In the genomic region with DNA sequence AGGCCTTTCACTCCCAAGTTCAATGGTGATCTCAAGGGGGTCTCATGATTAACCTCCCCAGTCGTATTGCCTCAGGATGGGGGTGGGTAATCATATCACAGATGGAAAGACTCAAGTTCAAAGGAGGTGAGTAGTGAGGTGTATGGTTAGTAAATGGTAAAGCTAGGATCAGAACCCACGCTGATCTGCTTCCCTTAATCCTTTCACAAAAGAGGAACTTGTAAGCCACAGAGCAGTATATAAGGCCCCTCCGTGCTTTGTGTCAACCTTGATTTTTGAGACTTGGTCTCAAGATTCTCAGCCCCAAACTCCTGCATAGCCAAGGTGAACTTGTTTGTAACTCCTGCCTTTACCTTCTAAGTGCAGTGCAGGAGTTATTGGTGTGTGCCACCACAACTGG, we compare ENCODE assay signal across 23 mouse cellular contexts. TPM values are rescaled to one million over a fixed set of nuclear protein-coding genes. Genes with fewer than 3 reads are reported as not detected.
DNase-seq lines count a peak whose midpoint lies in the region; ATAC-seq and TF ChIP-seq lines count a peak whose summit lies in the region.
"Had no signal": no experiment of that assay in that cellular context is flagged by ENCODE, and none has a peak within 500 bp of the region (broad histone marks: within the 10 kb centered on the region; RNA-seq: fewer than 3 reads in every experiment).

No protein-coding gene starts in this region.

- H3K9ac ChIP-seq in midbrain, embryonic 11.5 days (ENCODE audit: low read length): no peak overlapping the region
- H3K9ac ChIP-seq in midbrain, embryonic 16.5 days (ENCODE audit: low read depth, low read length): no peak overlapping the region
- H3K9ac ChIP-seq in liver, postnatal 0 days (replicated peaks): no peak overlapping the region
- H3K9ac ChIP-seq: embryonic facial prominence, embryonic 12.5 days; forebrain, embryonic 13.5 days; forebrain, embryonic 15.5 days; forebrain, postnatal 0 days had no signal

- H3K27me3 ChIP-seq in midbrain, embryonic 11.5 days (ENCODE audit: control insufficient read depth, insufficient read depth, low read length): no peaks in the 10 kb centered on the region
- H3K27me3 ChIP-seq in midbrain, embryonic 16.5 days (ENCODE audit: control insufficient read depth, insufficient read depth, low read depth, low read length): no peaks in the 10 kb centered on the region
- no peaks in the 10 kb centered on the region for H3K27me3 ChIP-seq in liver, postnatal 0 days (ENCODE audit: insufficient read depth, low read length)
- H3K27me3 ChIP-seq: embryonic facial prominence, embryonic 12.5 days; forebrain, embryonic 13.5 days; forebrain, embryonic 15.5 days; Patski had no signal

- no peak overlapping the region for H3K27ac ChIP-seq in midbrain, embryonic 11.5 days (ENCODE audit: low read depth, low read length)
- no peak overlapping the region for H3K27ac ChIP-seq in midbrain, embryonic 16.5 days (ENCODE audit: low read length)
- no peak overlapping the region for H3K27ac ChIP-seq in liver, postnatal 0 days (ENCODE audit: low read depth)
- H3K27ac ChIP-seq: embryonic facial prominence, embryonic 10.5 days; embryonic facial prominence, embryonic 12.5 days; forebrain, embryonic 13.5 days; forebrain, embryonic 15.5 days had no signal

- no peaks in the 10 kb centered on the region for H3K4me1 ChIP-seq in midbrain, embryonic 11.5 days (ENCODE audit: control insufficient read depth, insufficient read depth, low read length)
- no peaks in the 10 kb centered on the region for H3K4me1 ChIP-seq in midbrain, embryonic 16.5 days (ENCODE audit: control insufficient read depth, insufficient read depth, low read length)
- no peaks in the 10 kb centered on the region for H3K4me1 ChIP-seq in liver, postnatal 0 days (ENCODE audit: insufficient read depth)
- H3K4me1 ChIP-seq: forebrain, embryonic 13.5 days; forebrain, embryonic 15.5 days had no signal

- TF ChIP-seq CTCF in liver, postnatal 0 days (IDR thresholded peaks at IDR 0.05; ENCODE audit: low read depth): no peak

- no peak for TF ChIP-seq EP300 in liver, postnatal 0 days (IDR thresholded peaks at IDR 0.05; ENCODE audit: low read depth)

- ATAC-seq in midbrain, embryonic 11.5 days (ENCODE audit: low FRiP score): no peak
- ATAC-seq in midbrain, embryonic 16.5 days: no peak
- 0 out of 2 replicates have a peak, but pooled peaks have one; percentile 50 for ATAC-seq in common myeloid progenitor, adult 5-6 weeks (replicated peaks; ENCODE audit: low read depth, poor library complexity, severe bottlenecking)
- ATAC-seq in hematopoietic stem cell, adult 5-6 weeks (replicated peaks in 1 of 2; ENCODE audit: insufficient read depth in 1 of 2, low FRiP score in 2 of 2, low TSS enrichment in 1 of 2, low read depth in 1 of 2, poor library complexity in 2 of 2, severe bottlenecking in 2 of 2): peak; percentile 39 to 56
- peak; percentile 60; the same call in 1 of the 2 replicates for ATAC-seq in megakaryocyte progenitor cell, adult 5-6 weeks (replicated peaks; ENCODE audit: poor library complexity)
- ATAC-seq in frontal cortex, adult (ENCODE audit: low TSS enrichment): no peak
- no peak for ATAC-seq in liver, postnatal 0 days
- ATAC-seq: activated CD4-positive, CD25-positive, alpha-beta regulatory T cell, adult 4 months; forebrain, embryonic 13.5 days; forebrain, embryonic 15.5 days; forebrain, postnatal 0 days; Patski had no signal

- no peak overlapping the region for H3K4me3 ChIP-seq in midbrain, embryonic 11.5 days (ENCODE audit: low read depth, low read length)
- no peak overlapping the region for H3K4me3 ChIP-seq in midbrain, embryonic 16.5 days (ENCODE audit: low read depth, low read length)
- H3K4me3 ChIP-seq in liver, postnatal 0 days (ENCODE audit: low read depth, low read length): no peak overlapping the region
- H3K4me3 ChIP-seq: embryonic facial prominence, embryonic 10.5 days; embryonic facial prominence, embryonic 12.5 days; forebrain, embryonic 13.5 days; forebrain, embryonic 15.5 days had no signal

- DNase-seq in midbrain, embryonic 11.5 days (ENCODE audit: low spot score, missing footprints): peak; percentile 23
- no peak for DNase-seq in spleen, postnatal 36 days (ENCODE audit: low spot score in 2 of 2)
- DNase-seq in liver, postnatal 0 days: no peak
- DNase-seq: adrenal gland, adult 8-10 months; adrenal gland, postnatal 14 days; adrenal gland, postnatal 36 days; cerebellum, adult 18-20 months; cerebellum, adult 8-10 months; cerebellum, adult 9-11 months; cerebellum, postnatal 14 days; cerebellum, postnatal 36 days; forebrain, postnatal 0 days had no signal

- H3K4me2 ChIP-seq in midbrain, embryonic 11.5 days: no peak overlapping the region
- H3K4me2 ChIP-seq in midbrain, embryonic 16.5 days (ENCODE audit: low read length): no peak overlapping the region
- no peak overlapping the region for H3K4me2 ChIP-seq in liver, postnatal 0 days (ENCODE audit: low read depth, low read length)
- H3K4me2 ChIP-seq: embryonic facial prominence, embryonic 12.5 days; forebrain, embryonic 13.5 days; forebrain, embryonic 15.5 days had no signal

- no peaks in the 10 kb centered on the region for H3K9me3 ChIP-seq in midbrain, embryonic 11.5 days (ENCODE audit: control insufficient read depth, low read length)
- H3K9me3 ChIP-seq in midbrain, embryonic 16.5 days (replicated peaks; ENCODE audit: control insufficient read depth, low read length, poor library complexity, severe bottlenecking): no peaks in the 10 kb centered on the region
- no peaks in the 10 kb centered on the region for H3K9me3 ChIP-seq in liver, postnatal 0 days (ENCODE audit: low read length)
- H3K9me3 ChIP-seq: embryonic facial prominence, embryonic 10.5 days; embryonic facial prominence, embryonic 12.5 days; forebrain, embryonic 13.5 days; forebrain, embryonic 15.5 days had no signal

- 46% methylated on average over 3 of the region's 3 CpGs for WGBS in midbrain, embryonic 11.5 days
- 44% methylated on average over 3 of the region's 3 CpGs for WGBS in midbrain, embryonic 16.5 days
- 46% methylated on average over 3 of the region's 3 CpGs for WGBS in liver, postnatal 0 days (ENCODE audit: insufficient replicate concordance)

- H3K36me3 ChIP-seq in midbrain, embryonic 11.5 days (ENCODE audit: control insufficient read depth, insufficient read depth, low read length): no peaks in the 10 kb centered on the region
- H3K36me3 ChIP-seq in midbrain, embryonic 16.5 days (ENCODE audit: control insufficient read depth, insufficient read depth, low read length): no peaks in the 10 kb centered on the region
- no peaks in the 10 kb centered on the region for H3K36me3 ChIP-seq in liver, postnatal 0 days (replicated peaks; ENCODE audit: insufficient read depth, low read length)
- H3K36me3 ChIP-seq: embryonic facial prominence, embryonic 10.5 days; embryonic facial prominence, embryonic 12.5 days; forebrain, embryonic 15.5 days had no signal

RNA-seq across cellular contexts. Expression of a gene that starts 16.8 kb away (rescaled TPM):
- 3.8 and 4.0 TPM in 2 replicates for polyA plus RNA-seq in midbrain, embryonic 11.5 days (2014; fragmentation: Nextera tagmentation; extraction: Ambion mirVana)
- 5.4 and 6.7 TPM in 2 replicates for polyA plus RNA-seq in midbrain, embryonic 16.5 days (2015; fragmentation: Nextera tagmentation; extraction: Ambion mirVana)
- 1.5 and 4.6 TPM in 2 replicates for total RNA-seq in common myeloid progenitor, adult 5-6 weeks (2017)
- 2.3 and 4.2 TPM in 2 replicates for total RNA-seq in hematopoietic stem cell, adult 5-6 weeks (2017)
- 0.62 and 1.1 TPM in 2 replicates for total RNA-seq in megakaryocyte progenitor cell, adult 5-6 weeks (2015)
- total RNA-seq in megakaryocyte progenitor cell, adult 5-6 weeks (2017): 0.71 and 0.81 TPM in 2 replicates
- 1.5 and 1.6 TPM in 2 replicates for polyA plus RNA-seq in liver, postnatal 0 days (2015; fragmentation: Nextera tagmentation; extraction: Ambion mirVana)

RNA-seq across cellular contexts. Expression of a gene that starts 33.9 kb away (rescaled TPM):
- 448 and 476 TPM in 2 replicates for polyA plus RNA-seq in midbrain, embryonic 11.5 days (2014; fragmentation: Nextera tagmentation; extraction: Ambion mirVana)
- polyA plus RNA-seq in midbrain, embryonic 16.5 days (2015; fragmentation: Nextera tagmentation; extraction: Ambion mirVana): 276 and 291 TPM in 2 replicates
- total RNA-seq in common myeloid progenitor, adult 5-6 weeks (2017): 274 and 331 TPM in 2 replicates
- total RNA-seq in hematopoietic stem cell, adult 5-6 weeks (2017): 299 and 343 TPM in 2 replicates
- total RNA-seq in megakaryocyte progenitor cell, adult 5-6 weeks (2015): 346 and 370 TPM in 2 replicates
- total RNA-seq in megakaryocyte progenitor cell, adult 5-6 weeks (2017): 218 and 319 TPM in 2 replicates
- polyA plus RNA-seq in liver, postnatal 0 days (2015; fragmentation: Nextera tagmentation; extraction: Ambion mirVana): 84.3 and 86.6 TPM in 2 replicates

RNA-seq across cellular contexts. Expression of a gene that starts 42.0 kb away (rescaled TPM):
- polyA plus RNA-seq in midbrain, embryonic 11.5 days (2014; fragmentation: Nextera tagmentation; extraction: Ambion mirVana): 432 and 437 TPM in 2 replicates
- 248 and 268 TPM in 2 replicates for polyA plus RNA-seq in midbrain, embryonic 16.5 days (2015; fragmentation: Nextera tagmentation; extraction: Ambion mirVana)
- 52.9 and 62.5 TPM in 2 replicates for total RNA-seq in common myeloid progenitor, adult 5-6 weeks (2017)
- 66.7 and 79.5 TPM in 2 replicates for total RNA-seq in hematopoietic stem cell, adult 5-6 weeks (2017)
- total RNA-seq in megakaryocyte progenitor cell, adult 5-6 weeks (2015): 141 and 159 TPM in 2 replicates
- 89.6 and 105 TPM in 2 replicates for total RNA-seq in megakaryocyte progenitor cell, adult 5-6 weeks (2017)
- polyA plus RNA-seq in liver, postnatal 0 days (2015; fragmentation: Nextera tagmentation; extraction: Ambion mirVana): 157 and 160 TPM in 2 replicates

RNA-seq across cellular contexts. Expression of a gene that starts 42.3 kb away (rescaled TPM):
- polyA plus RNA-seq in midbrain, embryonic 11.5 days (2014; fragmentation: Nextera tagmentation; extraction: Ambion mirVana): 5.2 and 5.6 TPM in 2 replicates
- polyA plus RNA-seq in midbrain, embryonic 16.5 days (2015; fragmentation: Nextera tagmentation; extraction: Ambion mirVana): 2.9 and 5.7 TPM in 2 replicates
- total RNA-seq in common myeloid progenitor, adult 5-6 weeks (2017): 70.8 and 81.6 TPM in 2 replicates
- total RNA-seq in hematopoietic stem cell, adult 5-6 weeks (2017): 36.3 and 52.4 TPM in 2 replicates
- 77.6 and 83.1 TPM in 2 replicates for total RNA-seq in megakaryocyte progenitor cell, adult 5-6 weeks (2015)
- total RNA-seq in megakaryocyte progenitor cell, adult 5-6 weeks (2017): 52.7 and 59.5 TPM in 2 replicates
- 11.7 and 13.0 TPM in 2 replicates for polyA plus RNA-seq in liver, postnatal 0 days (2015; fragmentation: Nextera tagmentation; extraction: Ambion mirVana)

RNA-seq across cellular contexts. Expression of a gene that starts 52.4 kb away (rescaled TPM):
- 4.3 and 5.3 TPM in 2 replicates for polyA plus RNA-seq in midbrain, embryonic 11.5 days (2014; fragmentation: Nextera tagmentation; extraction: Ambion mirVana)
- polyA plus RNA-seq in midbrain, embryonic 16.5 days (2015; fragmentation: Nextera tagmentation; extraction: Ambion mirVana): 6.1 and 7.1 TPM in 2 replicates
- total RNA-seq in common myeloid progenitor, adult 5-6 weeks (2017): 9.4 and 9.9 TPM in 2 replicates
- 33.6 and 49.6 TPM in 2 replicates for total RNA-seq in hematopoietic stem cell, adult 5-6 weeks (2017)
- total RNA-seq in megakaryocyte progenitor cell, adult 5-6 weeks (2015): 4.0 and 7.0 TPM in 2 replicates
- total RNA-seq in megakaryocyte progenitor cell, adult 5-6 weeks (2017): 10.3 and 11.2 TPM in 2 replicates
- polyA plus RNA-seq in liver, postnatal 0 days (2015; fragmentation: Nextera tagmentation; extraction: Ambion mirVana): 1.5 and 2.2 TPM in 2 replicates

Comparison
In these comparisons a context has a peak if more than half of its experiments do, and no peak if none do; other contexts are left out.
1. ATAC-seq: peak in common myeloid progenitor, adult 5-6 weeks (single experiment), hematopoietic stem cell, adult 5-6 weeks (2 of 2) and megakaryocyte progenitor cell, adult 5-6 weeks (single experiment); none in midbrain, embryonic 11.5 days (single experiment), midbrain, embryonic 16.5 days (single experiment), frontal cortex, adult (single experiment) and liver, postnatal 0 days (single experiment).